Mouse (Mus musculus): ENCODE measurements around the gene Inpp5f. TPM values are rescaled to one million over a fixed set of nuclear protein-coding genes. Genes with fewer than 3 reads are reported as not detected.

Inpp5f gene
- polyA plus RNA-seq, 1 experiment from 2014 or later: 32.9 TPM

DNA sequence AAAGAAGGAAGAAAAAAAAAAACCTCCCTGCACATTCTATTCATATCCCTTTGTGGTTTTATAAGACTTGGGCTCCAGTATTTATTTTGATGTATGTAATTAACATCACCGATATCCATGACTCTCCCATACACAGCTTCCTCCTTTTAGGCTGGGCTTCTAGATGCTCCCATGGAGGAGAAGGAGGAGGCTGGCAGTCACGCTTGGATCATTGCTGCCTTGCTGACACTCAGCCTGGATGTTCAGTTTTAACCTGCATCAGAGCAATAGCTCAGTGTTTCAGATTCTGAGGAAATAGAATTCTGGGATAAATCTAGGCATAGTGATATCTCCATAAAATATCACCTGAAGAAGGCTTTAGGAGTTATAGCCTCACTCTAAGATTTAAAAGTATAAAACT lies 14.3 kb downstream of the Inpp5f start:
- H3K4me2 ChIP-seq (ENCODE audit: low read depth, severe bottlenecking): no peak overlapping the region
- 95% methylated on average over 2 of the region's 2 CpGs for WGBS
- ATAC-seq (ENCODE audit: insufficient number of reproducible peaks, low FRiP score, low TSS enrichment, low read depth): no peak
- H3K27ac ChIP-seq (replicated peaks; ENCODE audit: low read depth, low read length): no peak overlapping the region
- H3K27me3 ChIP-seq (ENCODE audit: control insufficient read depth, insufficient read depth, low read length): no peaks in the 10 kb centered on the region
- no peak overlapping the region for H3K4me3 ChIP-seq (ENCODE audit: low read depth, low read length)
- H3K36me3 ChIP-seq (ENCODE audit: control insufficient read depth, insufficient read depth, low read length): no peaks in the 10 kb centered on the region
- 0 out of 2 replicates have a peak, but pooled peaks cover 2% of the 10 kb centered on the region for H3K4me1 ChIP-seq (ENCODE audit: control insufficient read depth, insufficient read depth, low read length)
- H3K9me3 ChIP-seq (ENCODE audit: control insufficient read depth, low read length): no peaks in the 10 kb centered on the region
- DNase-seq (ENCODE audit: low spot score): no peak
- no peak overlapping the region for H3K9ac ChIP-seq (ENCODE audit: low read length)

DNA sequence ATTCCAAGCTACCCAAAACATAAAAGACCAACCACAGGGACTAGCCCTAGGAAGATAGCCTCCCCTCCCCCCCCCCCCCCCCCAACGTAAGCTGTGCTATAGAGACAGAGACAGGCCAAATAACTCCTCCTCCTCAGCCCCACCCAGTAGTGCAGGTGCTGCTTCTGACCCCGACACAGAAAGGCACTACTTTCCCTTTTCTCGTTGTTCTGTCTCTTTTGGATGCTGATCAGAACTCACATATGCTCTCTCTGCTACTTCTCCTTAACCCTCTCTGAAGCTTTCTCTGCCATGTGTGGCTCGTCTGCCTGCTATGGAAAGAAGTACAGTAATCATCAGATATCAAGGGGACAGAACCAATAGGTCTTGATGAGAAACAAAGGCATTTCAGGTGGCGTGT lies 15.5 kb downstream of the Inpp5f start:
- H3K4me3 ChIP-seq (ENCODE audit: low read depth, low read length): no peak overlapping the region
- H3K27me3 ChIP-seq (ENCODE audit: control insufficient read depth, insufficient read depth, low read length): no peaks in the 10 kb centered on the region
- DNase-seq (ENCODE audit: low spot score): no peak
- no peaks in the 10 kb centered on the region for H3K9me3 ChIP-seq (ENCODE audit: control insufficient read depth, low read length)
- no peak for ATAC-seq (ENCODE audit: insufficient number of reproducible peaks, low FRiP score, low TSS enrichment, low read depth)
- no peaks in the 10 kb centered on the region for H3K36me3 ChIP-seq (ENCODE audit: control insufficient read depth, insufficient read depth, low read length)
- H3K9ac ChIP-seq (ENCODE audit: low read length): no peak overlapping the region
- WGBS: 78% methylated on average over 5 of the region's 5 CpGs
- H3K27ac ChIP-seq (replicated peaks; ENCODE audit: low read depth, low read length): no peak overlapping the region
- no peak overlapping the region for H3K4me2 ChIP-seq (ENCODE audit: low read depth, severe bottlenecking)
- 0 out of 2 replicates have a peak, but pooled peaks cover 2% of the 10 kb centered on the region for H3K4me1 ChIP-seq (ENCODE audit: control insufficient read depth, insufficient read depth, low read length)

DNA sequence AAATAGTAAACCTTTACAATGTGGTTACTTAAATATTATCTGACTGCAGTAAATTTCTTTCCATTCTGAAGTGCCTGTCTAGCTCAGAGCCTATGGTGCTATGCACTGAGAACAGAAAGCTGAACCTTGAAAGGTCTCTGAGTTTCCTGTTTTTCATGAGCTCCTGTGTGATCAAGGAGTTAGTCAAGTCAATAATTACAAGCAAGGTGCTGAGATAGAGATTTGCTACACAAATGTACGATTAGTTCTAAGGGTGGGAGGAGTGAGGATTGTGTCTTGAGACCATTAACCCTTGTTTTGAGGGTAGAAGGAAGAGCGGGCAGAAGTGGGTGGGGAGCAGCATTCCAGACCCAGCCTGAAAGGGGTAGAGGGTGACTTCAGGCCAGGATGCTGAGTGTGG lies 16.1 kb downstream of the Inpp5f start:
- ATAC-seq (ENCODE audit: insufficient number of reproducible peaks, low FRiP score, low TSS enrichment, low read depth) (no peak), DNase-seq (ENCODE audit: low spot score) (no peak)
- Histone ChIP-seq H3K4me1 (ENCODE audit: control insufficient read depth, insufficient read depth, low read length) (0 out of 2 replicates have a peak, but pooled peaks cover under 1% of the 10 kb centered on the region), H3K4me3 (ENCODE audit: low read depth, low read length) (no peak overlapping the region), H3K36me3 (ENCODE audit: control insufficient read depth, insufficient read depth, low read length) (no peaks in the 10 kb centered on the region), H3K27me3 (ENCODE audit: control insufficient read depth, insufficient read depth, low read length) (no peaks in the 10 kb centered on the region), H3K4me2 (ENCODE audit: low read depth, severe bottlenecking) (no peak overlapping the region), H3K27ac (replicated peaks; ENCODE audit: low read depth, low read length) (no peak overlapping the region), H3K9me3 (ENCODE audit: control insufficient read depth, low read length) (no peaks in the 10 kb centered on the region), H3K9ac (ENCODE audit: low read length) (no peak overlapping the region)
- WGBS: 75% methylated on average over 2 of the region's 2 CpGs

DNA sequence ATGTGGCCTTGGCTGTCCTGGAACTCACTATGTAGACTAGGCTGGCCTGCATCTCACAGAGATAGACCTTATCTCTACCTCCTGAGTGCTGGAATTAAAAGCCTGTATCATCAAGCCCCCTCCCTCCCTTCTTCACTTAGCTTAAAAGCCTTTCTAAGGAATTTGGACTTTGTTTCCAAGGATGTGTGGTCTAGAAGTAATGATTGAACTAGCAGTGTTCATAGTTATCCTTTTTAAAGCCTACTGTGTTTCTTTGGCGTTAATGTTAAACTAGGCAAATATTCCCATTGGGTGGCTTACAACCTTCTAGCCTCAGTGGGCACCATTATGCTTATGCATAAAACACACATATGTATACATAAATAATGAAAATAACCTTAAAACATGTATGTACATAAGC lies 16.6 kb downstream of the Inpp5f start:
- Histone ChIP-seq H3K4me3 (ENCODE audit: low read depth, low read length) (no peak overlapping the region), H3K27me3 (ENCODE audit: control insufficient read depth, insufficient read depth, low read length) (no peaks in the 10 kb centered on the region), H3K9ac (ENCODE audit: low read length) (no peak overlapping the region), H3K4me1 (ENCODE audit: control insufficient read depth, insufficient read depth, low read length) (no peaks in the 10 kb centered on the region), H3K4me2 (ENCODE audit: low read depth, severe bottlenecking) (no peak overlapping the region), H3K27ac (replicated peaks; ENCODE audit: low read depth, low read length) (no peak overlapping the region), H3K9me3 (ENCODE audit: control insufficient read depth, low read length) (no peaks in the 10 kb centered on the region), H3K36me3 (ENCODE audit: control insufficient read depth, insufficient read depth, low read length) (no peaks in the 10 kb centered on the region)
- ATAC-seq (ENCODE audit: insufficient number of reproducible peaks, low FRiP score, low TSS enrichment, low read depth) (no peak), DNase-seq (ENCODE audit: low spot score) (no peak)
- WGBS: 84% methylated on average over 1 of the region's 1 CpGs

DNA sequence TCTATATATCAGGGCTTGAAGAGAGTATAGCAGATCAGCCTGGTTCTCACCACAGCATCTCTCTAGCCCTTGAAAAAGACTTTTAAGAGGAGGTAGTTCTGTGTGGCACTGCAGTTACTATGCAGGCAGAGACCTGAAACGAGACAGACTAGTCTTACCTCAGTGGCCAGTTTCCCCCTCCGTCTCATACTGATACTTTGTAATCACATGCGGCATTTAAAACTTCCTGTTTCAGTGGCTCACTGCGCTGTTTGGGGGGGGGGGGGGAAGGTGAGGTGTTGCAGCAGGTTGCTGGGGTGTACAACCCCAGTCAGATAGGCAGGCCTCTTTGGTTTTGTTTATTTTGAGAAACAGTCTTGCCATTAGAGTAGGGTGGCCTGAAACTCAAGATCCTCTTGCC lies 22.0 kb downstream of the Inpp5f start:
- no peak overlapping the region for H3K27ac ChIP-seq (replicated peaks; ENCODE audit: low read depth, low read length)
- H3K9ac ChIP-seq (ENCODE audit: low read length): no peak overlapping the region
- WGBS: 67% methylated on average over 4 of the region's 4 CpGs
- no peak overlapping the region for H3K4me2 ChIP-seq (ENCODE audit: low read depth, severe bottlenecking)
- no peaks in the 10 kb centered on the region for H3K36me3 ChIP-seq (ENCODE audit: control insufficient read depth, insufficient read depth, low read length)
- H3K27me3 ChIP-seq (ENCODE audit: control insufficient read depth, insufficient read depth, low read length): no peaks in the 10 kb centered on the region
- no peak overlapping the region for H3K4me3 ChIP-seq (ENCODE audit: low read depth, low read length)
- ATAC-seq (ENCODE audit: insufficient number of reproducible peaks, low FRiP score, low TSS enrichment, low read depth) (no peak), DNase-seq (ENCODE audit: low spot score) (no peak)
- H3K9me3 ChIP-seq (ENCODE audit: control insufficient read depth, low read length): no peaks in the 10 kb centered on the region
- no peaks in the 10 kb centered on the region for H3K4me1 ChIP-seq (ENCODE audit: control insufficient read depth, insufficient read depth, low read length)

DNA sequence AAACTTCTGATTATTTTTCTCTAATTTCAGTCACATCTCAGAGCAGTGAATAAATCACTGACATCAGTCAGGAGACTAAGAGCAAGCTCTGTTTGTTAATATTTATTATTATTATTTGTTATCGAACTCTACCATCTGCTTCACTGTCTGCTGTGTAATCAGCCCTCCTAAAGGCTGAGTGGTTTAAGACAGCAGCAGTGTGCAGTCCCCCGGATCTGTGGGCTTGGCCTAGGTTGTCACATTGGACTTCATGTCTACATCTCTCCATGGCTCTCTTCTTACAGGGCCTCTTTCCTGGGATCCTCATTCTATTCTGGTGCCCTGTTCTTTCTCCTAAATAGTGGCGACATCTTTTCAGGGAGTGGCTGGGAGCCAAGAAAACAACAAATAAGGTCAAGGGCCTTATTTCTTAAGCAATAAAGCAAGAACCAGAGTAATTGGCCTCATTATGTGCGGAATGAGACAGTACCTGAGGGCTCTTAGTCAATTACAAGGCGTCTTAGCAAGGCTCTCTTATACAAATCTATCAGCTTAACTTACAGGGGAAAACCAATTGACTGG lies 28.9 kb downstream of the Inpp5f start:
- H3K9me3 ChIP-seq (ENCODE audit: control insufficient read depth, low read length): no peaks in the 10 kb centered on the region
- no peak overlapping the region for H3K27ac ChIP-seq (replicated peaks; ENCODE audit: low read depth, low read length)

DNA sequence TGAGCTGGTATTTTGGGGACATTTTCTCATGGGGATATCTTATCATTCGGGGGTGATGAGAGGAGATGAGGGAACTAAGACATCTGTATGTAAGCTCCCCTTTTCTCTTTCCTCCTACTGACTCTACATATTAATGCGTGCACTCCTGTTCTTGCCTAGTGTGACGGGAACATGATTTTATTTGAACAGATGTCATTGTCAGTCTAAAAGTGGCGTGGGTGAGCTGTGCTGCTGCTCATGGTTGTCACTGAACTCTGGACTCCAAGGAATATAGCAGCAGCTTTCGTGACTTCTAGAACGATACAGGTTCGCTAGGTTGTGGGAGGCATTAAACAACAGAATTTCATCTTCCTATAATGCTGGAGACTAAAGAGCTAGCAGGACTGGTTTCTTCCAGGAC lies 30.4 kb downstream of the Inpp5f start:
- Histone ChIP-seq H3K4me1 (ENCODE audit: control insufficient read depth, insufficient read depth, low read length) (no peaks in the 10 kb centered on the region), H3K27me3 (ENCODE audit: control insufficient read depth, insufficient read depth, low read length) (no peaks in the 10 kb centered on the region), H3K27ac (replicated peaks; ENCODE audit: low read depth, low read length) (no peak overlapping the region), H3K9me3 (ENCODE audit: control insufficient read depth, low read length) (no peaks in the 10 kb centered on the region), H3K4me2 (ENCODE audit: low read depth, severe bottlenecking) (no peak overlapping the region), H3K4me3 (ENCODE audit: low read depth, low read length) (no peak overlapping the region), H3K9ac (ENCODE audit: low read length) (no peak overlapping the region), H3K36me3 (ENCODE audit: control insufficient read depth, insufficient read depth, low read length) (no peaks in the 10 kb centered on the region)
- WGBS: 91% methylated on average over 7 of the region's 7 CpGs
- ATAC-seq (ENCODE audit: insufficient number of reproducible peaks, low FRiP score, low TSS enrichment, low read depth): no peak
- DNase-seq (ENCODE audit: low spot score): no peak

More for the DNA sequence above, 28.9 kb downstream of the Inpp5f start:
- no peak overlapping the region for H3K9ac ChIP-seq (ENCODE audit: low read length)
- H3K4me2 ChIP-seq (ENCODE audit: low read depth, severe bottlenecking): no peak overlapping the region
- DNase-seq (ENCODE audit: low spot score) (no peak), ATAC-seq (ENCODE audit: insufficient number of reproducible peaks, low FRiP score, low TSS enrichment, low read depth) (no peak)
- WGBS: 81% methylated on average over 5 of the region's 5 CpGs
- H3K4me1 ChIP-seq (ENCODE audit: control insufficient read depth, insufficient read depth, low read length): no peaks in the 10 kb centered on the region
- no peaks in the 10 kb centered on the region for H3K36me3 ChIP-seq (ENCODE audit: control insufficient read depth, insufficient read depth, low read length)
- no peaks in the 10 kb centered on the region for H3K27me3 ChIP-seq (ENCODE audit: control insufficient read depth, insufficient read depth, low read length)
- no peak overlapping the region for H3K4me3 ChIP-seq (ENCODE audit: low read depth, low read length)

DNA sequence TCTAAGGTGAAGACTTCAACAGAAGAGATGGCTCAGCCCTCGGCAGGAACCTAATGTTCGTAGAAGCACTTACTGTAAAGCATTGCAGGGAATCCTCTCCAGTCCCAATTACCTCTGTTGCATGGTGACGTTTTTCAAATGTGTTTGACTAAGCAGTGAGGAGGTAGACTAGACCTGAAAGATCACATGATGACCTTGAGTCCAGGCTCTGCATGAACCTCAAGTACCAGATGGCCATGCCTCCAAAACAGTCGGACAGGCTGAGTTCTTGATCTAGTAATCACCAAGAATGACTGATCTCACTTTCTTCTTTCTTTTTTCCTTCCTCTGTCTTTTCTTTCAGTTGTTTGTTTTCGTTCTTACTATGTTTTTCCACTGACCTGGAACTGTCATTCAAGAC lies 31.3 kb downstream of the Inpp5f start:
- Histone ChIP-seq H3K9me3 (ENCODE audit: control insufficient read depth, low read length) (no peaks in the 10 kb centered on the region), H3K27me3 (ENCODE audit: control insufficient read depth, insufficient read depth, low read length) (no peaks in the 10 kb centered on the region), H3K4me1 (ENCODE audit: control insufficient read depth, insufficient read depth, low read length) (no peaks in the 10 kb centered on the region), H3K4me3 (ENCODE audit: low read depth, low read length) (no peak overlapping the region), H3K4me2 (ENCODE audit: low read depth, severe bottlenecking) (no peak overlapping the region), H3K36me3 (ENCODE audit: control insufficient read depth, insufficient read depth, low read length) (no peaks in the 10 kb centered on the region), H3K9ac (ENCODE audit: low read length) (no peak overlapping the region), H3K27ac (replicated peaks; ENCODE audit: low read depth, low read length) (no peak overlapping the region)
- DNase-seq (ENCODE audit: low spot score): no peak
- 78% methylated on average over 5 of the region's 5 CpGs for WGBS
- ATAC-seq (ENCODE audit: insufficient number of reproducible peaks, low FRiP score, low TSS enrichment, low read depth): no peak

DNA sequence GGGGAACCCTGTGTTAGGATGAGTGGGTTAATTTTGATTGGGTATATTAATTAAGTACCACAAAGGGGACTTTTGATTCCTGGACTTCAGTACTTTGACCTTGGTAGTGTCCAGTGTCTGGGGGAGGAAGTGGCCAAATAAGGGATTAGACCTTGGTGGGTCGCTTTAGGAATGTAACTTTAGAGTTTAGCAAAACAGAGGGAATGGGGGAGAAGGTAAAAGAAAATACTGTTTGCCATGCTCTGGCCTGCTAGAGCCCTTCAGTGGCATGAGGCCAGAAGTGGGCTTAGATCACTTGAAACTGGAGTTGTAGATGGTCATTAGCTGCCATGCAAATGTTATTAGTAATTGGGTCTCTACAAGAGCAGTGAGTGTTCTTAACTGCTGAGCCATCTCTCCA lies 45.8 kb downstream of the Inpp5f start:
- WGBS: 91% methylated on average over 1 of the region's 1 CpGs
- Histone ChIP-seq H3K4me3 (ENCODE audit: low read depth, low read length) (no peak overlapping the region), H3K36me3 (ENCODE audit: control insufficient read depth, insufficient read depth, low read length) (no peaks in the 10 kb centered on the region), H3K9me3 (ENCODE audit: control insufficient read depth, low read length) (no peaks in the 10 kb centered on the region), H3K4me2 (ENCODE audit: low read depth, severe bottlenecking) (no peak overlapping the region), H3K27me3 (ENCODE audit: control insufficient read depth, insufficient read depth, low read length) (no peaks in the 10 kb centered on the region), H3K4me1 (ENCODE audit: control insufficient read depth, insufficient read depth, low read length) (no peaks in the 10 kb centered on the region), H3K27ac (replicated peaks; ENCODE audit: low read depth, low read length) (no peak overlapping the region), H3K9ac (ENCODE audit: low read length) (no peak overlapping the region)
- ATAC-seq (ENCODE audit: insufficient number of reproducible peaks, low FRiP score, low TSS enrichment, low read depth) (no peak), DNase-seq (ENCODE audit: low spot score) (no peak)
